Mouse (Mus musculus) limb, embryonic 14.5 days (tissue): ENCODE results near the gene Alx3. TPM values are rescaled to one million over a fixed set of nuclear protein-coding genes. Genes with fewer than 3 reads are reported as not detected.
A peak's percentile ranks its signal among the peaks of the same experiment; 100 is the strongest.

ENCODE experiments used
- ATAC-seq: fragments of 200-750 bp; cut with Nextera tagmentation; 2 replicates; pipeline ENCODE4 v1.8.0; 2017; ENCODE audit warnings: low read depth, moderate number of reproducible peaks, moderate TSS enrichment; ENCODE audit not compliant: low FRiP score
- DNase-seq: peaks from one replicate; pipeline ENCODE4 v3.0.0-alpha.2; 2015; ENCODE audit warnings: low spot score
- H3K27ac ChIP-seq: fragments of 300-500 bp; sonication (generic); replicated peaks from 2 replicates; pipeline ENCODE4 v1.5.1; 2014; ENCODE audit warnings: low read depth, mild to moderate bottlenecking, low read length, moderate library complexity, mixed read lengths
- H3K27me3 ChIP-seq: fragments of 300-500 bp; sonication (generic); 2 replicates; pipeline ENCODE4 v1.6.1; 2014; ENCODE audit warnings: low read length, mixed read lengths; ENCODE audit not compliant: control insufficient read depth, insufficient read depth
- H3K36me3 ChIP-seq: fragments of 300-500 bp; sonication (generic); 2 replicates; pipeline ENCODE4 v1.6.1; 2014; ENCODE audit warnings: mild to moderate bottlenecking, low read length, moderate library complexity, mixed read lengths; ENCODE audit not compliant: control insufficient read depth, insufficient read depth
- H3K4me1 ChIP-seq: fragments of 300-500 bp; sonication (generic); 2 replicates; pipeline ENCODE4 v1.6.1; 2014; ENCODE audit warnings: antibody characterized with exemption, low read length, mixed read lengths; ENCODE audit not compliant: control insufficient read depth, insufficient read depth
- H3K4me2 ChIP-seq: fragments of 300-500 bp; sonication (generic); replicated peaks from 2 replicates; pipeline ENCODE4 v1.6.1; 2014; ENCODE audit warnings: low read depth, mild to moderate bottlenecking, low read length, moderate library complexity; ENCODE audit not compliant: severe bottlenecking
- H3K4me3 ChIP-seq: fragments of 300-500 bp; sonication (generic); replicated peaks from 2 replicates; pipeline ENCODE4 v1.5.1; 2014; ENCODE audit warnings: low read length
- H3K9ac ChIP-seq: fragments of 300-500 bp; sonication (generic); 2 replicates; pipeline ENCODE4 v1.6.1; 2014; ENCODE audit warnings: mild to moderate bottlenecking, low read depth, low read length, moderate library complexity; ENCODE audit not compliant: severe bottlenecking
- H3K9me3 ChIP-seq: fragments of 300-500 bp; sonication (generic); 2 replicates; pipeline ENCODE4 v1.6.1; 2016; ENCODE audit warnings: low read length; ENCODE audit not compliant: control insufficient read depth
- POLR2A ChIP-seq: fragments of 200-500 bp; IDR thresholded peaks from 2 replicates; pipeline ENCODE4 v1.8.0; 2012; ENCODE audit warnings: inconsistent platforms, mild to moderate bottlenecking, moderate library complexity, borderline replicate concordance; ENCODE audit not compliant: insufficient read depth, insufficient read length; ENCODE audit errors: extremely low read depth
- WGBS: fragments of 180-500 bp; shearing (Covaris S2); extraction: QIAGEN DNeasy Blood & Tissue Kit; methylation state at CpG from one replicate; pipeline ENCODE4 v1.1.7; 2014; 5-methylcytosine and 5-hydroxymethylcytosine counted together
- polyA plus RNA-seq, 2 experiments: library from polyadenylated mRNA; depleted of rRNA in 1 of 2; stranded (reverse) in 1 of 2; unstranded in 1 of 2; fragments of >200 nt; fragmentation: Nextera tagmentation in 1 of 2; extraction: Ambion mirVana in 1 of 2; gene quantifications; 2 replicates each; pipeline versions ENCODE4 v1.2.1 to v1.2.3; 2012 to 2014

The Alx3 gene
- polyA plus RNA-seq, 2 experiments, result 9.5 to 14.9 TPM

- Histone ChIP-seq H3K4me2 (peak overlapping the region; percentile 93), H3K27me3 (peaks cover 45% of the 10 kb centered on the region), H3K36me3 (no peaks in the 10 kb centered on the region), H3K9me3 (no peaks in the 10 kb centered on the region), H3K4me1 (peaks cover 25% of the 10 kb centered on the region), H3K4me3 (peak overlapping the region; percentile 54), H3K9ac (peak overlapping the region; percentile 59), H3K27ac (no peak overlapping the region)
- DNase-seq, result no peak
- no peak for TF ChIP-seq POLR2A
- WGBS, result 1% methylated on average over 34 of the region's 34 CpGs
- no peak for ATAC-seq
Observed at GRCm38 (mm10) chr3:107595938-107596461, 1.2 kb downstream of the Alx3 start.

- H3K4me2 ChIP-seq, result peak overlapping the region; percentile 93
- DNase-seq (no peak), ATAC-seq (no peak)
- no peaks in the 10 kb centered on the region for H3K9me3 ChIP-seq
- peaks cover 45% of the 10 kb centered on the region for H3K27me3 ChIP-seq
- peak overlapping the region; percentile 54 for H3K4me3 ChIP-seq
- peaks cover 25% of the 10 kb centered on the region for H3K4me1 ChIP-seq
- no peak for TF ChIP-seq POLR2A
- no peaks in the 10 kb centered on the region for H3K36me3 ChIP-seq
- H3K27ac ChIP-seq, result no peak overlapping the region
- H3K9ac ChIP-seq, result no peak overlapping the region
- WGBS, result 2% methylated on average over 26 of the region's 26 CpGs
Observed at GRCm38 (mm10) chr3:107596559-107596958, 1.7 kb downstream of the Alx3 start.

- peaks cover 45% of the 10 kb centered on the region for H3K27me3 ChIP-seq
- TF ChIP-seq POLR2A, result no peak
- H3K27ac ChIP-seq, result no peak overlapping the region
- 3% methylated on average over 24 of the region's 24 CpGs for WGBS
- DNase-seq (no peak), ATAC-seq (no peak)
- H3K4me2 ChIP-seq, result peak overlapping the region; percentile 93
- H3K36me3 ChIP-seq, result no peaks in the 10 kb centered on the region
- H3K4me1 ChIP-seq, result peaks cover 25% of the 10 kb centered on the region
- no peak overlapping the region for H3K9ac ChIP-seq
- peak overlapping the region; percentile 54 for H3K4me3 ChIP-seq
- H3K9me3 ChIP-seq, result no peaks in the 10 kb centered on the region
Observed at GRCm38 (mm10) chr3:107597134-107597533, 2.3 kb downstream of the Alx3 start.

GRCm38 (mm10) chr3:107597586-107598389 lies 3.0 kb downstream of the Alx3 start:
- Histone ChIP-seq H3K9me3 (no peaks in the 10 kb centered on the region), H3K4me1 (peaks cover 25% of the 10 kb centered on the region), H3K27ac (no peak overlapping the region), H3K27me3 (peaks cover 45% of the 10 kb centered on the region), H3K36me3 (no peaks in the 10 kb centered on the region), H3K4me3 (0 out of 2 replicates have a peak overlapping the region, but pooled peaks have one; percentile 54), H3K9ac (no peak overlapping the region), H3K4me2 (peak overlapping the region; percentile 93; the same call in 1 of the 2 replicates)
- 14% methylated on average over 22 of the region's 22 CpGs for WGBS
- ATAC-seq (no peak), DNase-seq (no peak)
- no peak for TF ChIP-seq POLR2A

GRCm38 (mm10) chr3:107600127-107600526 lies 5.3 kb downstream of the Alx3 start:
- ATAC-seq, result no peak
- no peak overlapping the region for H3K27ac ChIP-seq
- no peaks in the 10 kb centered on the region for H3K9me3 ChIP-seq
- no peak overlapping the region for H3K9ac ChIP-seq
- peaks cover 40% of the 10 kb centered on the region for H3K27me3 ChIP-seq
- no peak for TF ChIP-seq POLR2A
- H3K4me1 ChIP-seq, result peaks cover 25% of the 10 kb centered on the region
- WGBS, result 60% methylated on average over 6 of the region's 6 CpGs
- H3K36me3 ChIP-seq, result no peaks in the 10 kb centered on the region
- H3K4me3 ChIP-seq, result no peak overlapping the region
- H3K4me2 ChIP-seq, result no peak overlapping the region
- no peak for DNase-seq
